Mouse (Mus musculus): ENCODE measurements around the gene Terb2.

DNA sequence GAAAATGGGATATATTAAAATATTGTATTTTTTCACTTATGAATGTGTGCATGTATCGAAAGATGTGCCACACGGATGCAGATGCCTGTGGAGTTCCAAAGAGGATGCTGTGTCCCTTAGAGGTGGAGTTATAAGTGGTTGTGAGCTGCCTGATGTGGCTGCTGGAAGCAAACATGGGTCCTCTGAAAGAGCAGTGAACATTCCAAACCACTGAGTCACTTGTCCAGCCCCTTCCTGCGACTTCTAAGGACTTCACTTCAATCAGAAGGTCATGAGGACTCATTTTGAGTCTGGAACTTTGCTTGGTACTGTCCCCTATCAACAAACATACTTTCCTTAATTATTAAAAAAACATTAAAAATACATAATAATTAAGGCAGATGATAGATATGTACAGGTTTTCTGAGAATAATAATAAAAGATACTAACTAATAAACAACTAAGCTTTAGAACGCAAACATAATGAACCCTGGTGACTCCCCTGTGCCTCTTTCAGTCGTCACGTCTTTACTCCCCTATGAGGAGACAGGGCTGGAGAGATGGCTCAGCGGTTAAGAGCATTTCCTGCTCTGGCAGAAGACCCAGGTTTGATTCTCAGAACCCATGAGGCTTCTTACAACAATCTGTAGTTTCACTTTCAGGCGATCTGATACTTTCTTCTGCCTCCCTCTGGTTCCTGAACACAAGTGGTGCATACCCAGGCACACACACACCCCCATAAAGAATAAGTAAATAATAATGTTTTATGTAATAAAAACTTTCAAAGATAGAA, 5.8 kb upstream of the Terb2 start:
- no peak for TF ChIP-seq POLR2A (IDR thresholded peaks at IDR 0.05; ENCODE audit: control insufficient read depth in 1 of 2, insufficient read depth in 1 of 2, low read depth in 1 of 2, low read length in 2 of 2, poor library complexity in 1 of 2)
- TF ChIP-seq POLR2AphosphoS2 (IDR thresholded peaks at IDR 0.05; ENCODE audit: low read length) = no peak
- no peak for TF ChIP-seq MYC (IDR thresholded peaks at IDR 0.05; ENCODE audit: low read depth, low read length)
- no peak for TF ChIP-seq HCFC1 (IDR thresholded peaks at IDR 0.05; ENCODE audit: low read depth, low read length)
- TF ChIP-seq TAL1 (IDR thresholded peaks at IDR 0.05; ENCODE audit: low read length) = no peak
- no peak for TF ChIP-seq USF1 (IDR thresholded peaks at IDR 0.05; ENCODE audit: low read depth, low read length)
- TF ChIP-seq NELFE (IDR thresholded peaks at IDR 0.05; ENCODE audit: low read depth, low read length) = no peak

Measured in MEL (cell line).